Mouse (Mus musculus): Measurements from ENCODE around the gene Dnajb12.

GRCm38 (mm10) chr10:59895460-59896186 is 16.3 kb downstream of the Dnajb12 start:
- TF ChIP-seq CTCF (conservative IDR thresholded peaks at IDR 0.05; ENCODE audit: low read length) (no peak), NANOG (IDR thresholded peaks at IDR 0.05; ENCODE audit: borderline replicate concordance, low read length) (no peak)
